Mouse (Mus musculus) embryonic facial prominence, embryonic 11.5 days (tissue): ENCODE measurements around the gene Brip1. TPM values are rescaled to one million over a fixed set of nuclear protein-coding genes. Genes with fewer than 3 reads are reported as not detected.

Experiments used
- ATAC-seq: fragments of 200-750 bp; cut with Nextera tagmentation; replicated peaks from 2 replicates; pipeline ENCODE4 v1.8.0; 2017; ENCODE audit warnings: low read depth; ENCODE audit not compliant: insufficient number of reproducible peaks, low FRiP score, low TSS enrichment
- DNase-seq: peaks from one replicate; pipeline ENCODE4 v3.0.0-alpha.2; 2015; ENCODE audit warnings: low spot score
- H3K27ac ChIP-seq: fragments of 300-500 bp; sonication (generic); replicated peaks from 2 replicates; pipeline ENCODE4 v1.5.1; 2014; ENCODE audit warnings: mild to moderate bottlenecking, low read depth, low read length, control low read depth
- H3K27me3 ChIP-seq: fragments of 300-500 bp; sonication (generic); 2 replicates; pipeline ENCODE4 v1.6.1; 2014; ENCODE audit warnings: mild to moderate bottlenecking, low read length, moderate library complexity, mixed read lengths; ENCODE audit not compliant: control insufficient read depth, insufficient read depth
- H3K36me3 ChIP-seq: fragments of 300-500 bp; sonication (generic); replicated peaks from 2 replicates; pipeline ENCODE4 v1.6.1; 2014; ENCODE audit warnings: low read depth, mild to moderate bottlenecking, low read length, moderate library complexity, mixed read lengths; ENCODE audit not compliant: control insufficient read depth, insufficient read depth
- H3K4me1 ChIP-seq: fragments of 300-500 bp; sonication (generic); 2 replicates; pipeline ENCODE4 v1.6.1; 2014; ENCODE audit warnings: low read length, mixed read lengths; ENCODE audit not compliant: control insufficient read depth, insufficient read depth
- H3K4me2 ChIP-seq: fragments of 300-500 bp; sonication (generic); 2 replicates; pipeline ENCODE4 v1.6.1; 2014; ENCODE audit warnings: low read depth, mild to moderate bottlenecking, control low read depth, low read length, moderate library complexity
- H3K4me3 ChIP-seq: fragments of 300-500 bp; sonication (generic); 2 replicates; pipeline ENCODE4 v1.5.1; 2014; ENCODE audit warnings: low read depth, low read length, control low read depth
- H3K9ac ChIP-seq: fragments of 300-500 bp; sonication (generic); replicated peaks from 2 replicates; pipeline ENCODE4 v1.6.1; 2014; ENCODE audit warnings: mild to moderate bottlenecking, control low read depth, low read length
- H3K9me3 ChIP-seq: fragments of 300-500 bp; sonication (generic); replicated peaks from 2 replicates; pipeline ENCODE4 v1.6.1; 2016; ENCODE audit warnings: mild to moderate bottlenecking, low read length, inconsistent platforms, mixed read lengths; ENCODE audit not compliant: control insufficient read depth
- WGBS: fragments of 180-500 bp; shearing (Covaris S2); extraction: QIAGEN DNeasy Blood & Tissue Kit; methylation state at CpG from one replicate; pipeline ENCODE4 v1.1.7; 2014; 5-methylcytosine and 5-hydroxymethylcytosine counted together
- polyA plus RNA-seq: library from polyadenylated mRNA; unstranded; fragments of >200 nt; fragmentation: Nextera tagmentation; extraction: Ambion mirVana; gene quantifications from 2 replicates; pipeline ENCODE4 v1.2.1, GENCODE M21; 2014

Gene Brip1
- polyA plus RNA-seq, 1 experiment from 2014 or later: 11.5 TPM

DNA sequence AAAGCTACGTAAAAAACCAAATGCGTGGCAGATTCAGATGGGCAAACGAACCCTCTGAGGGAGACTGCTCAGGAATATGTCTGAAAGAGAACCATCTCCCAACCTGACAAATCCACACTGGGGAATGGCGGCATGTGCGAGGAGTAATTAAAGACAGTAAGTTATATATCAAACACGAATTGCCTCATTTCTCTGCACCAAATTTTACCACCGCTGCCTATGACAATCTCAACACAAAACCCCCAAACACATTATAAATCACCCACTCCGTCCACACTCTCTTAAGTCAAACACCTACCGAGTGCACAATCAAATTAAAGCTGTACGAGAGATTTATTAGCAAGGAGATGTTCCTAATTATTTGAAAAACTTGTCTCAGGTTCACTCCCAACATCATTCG lies 184.8 kb downstream of the Brip1 start:
- no peaks in the 10 kb centered on the region for H3K4me1 ChIP-seq
- no peak overlapping the region for H3K9ac ChIP-seq
- no peaks in the 10 kb centered on the region for H3K36me3 ChIP-seq
- DNase-seq (no peak), ATAC-seq (no peak)
- WGBS: 83% methylated on average over 11 of the region's 11 CpGs
- no peaks in the 10 kb centered on the region for H3K27me3 ChIP-seq
- no peaks in the 10 kb centered on the region for H3K9me3 ChIP-seq
- no peak overlapping the region for H3K4me2 ChIP-seq
- H3K4me3 ChIP-seq: no peak overlapping the region
- H3K27ac ChIP-seq: no peak overlapping the region

DNA sequence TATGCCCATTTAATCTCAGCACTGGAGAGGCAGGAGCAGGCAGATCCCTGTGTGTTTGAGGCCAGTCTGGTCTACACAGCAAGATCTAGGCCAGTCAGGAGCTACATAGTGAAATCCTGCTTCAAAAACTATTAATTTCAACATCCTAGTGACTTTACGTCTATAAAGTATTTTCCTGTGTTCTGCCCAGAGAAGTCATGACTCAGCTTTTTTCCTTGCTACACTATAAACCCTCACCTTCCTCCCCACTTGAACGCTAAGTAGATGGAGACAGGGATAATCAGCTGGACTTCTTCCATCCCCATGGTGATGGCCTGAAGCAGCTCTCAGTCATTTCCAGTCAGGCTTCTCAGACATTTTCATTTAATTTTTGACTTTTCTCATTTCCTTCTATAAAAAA lies 187.9 kb downstream of the Brip1 start:
- Histone ChIP-seq H3K4me2 (no peak overlapping the region), H3K9me3 (no peaks in the 10 kb centered on the region), H3K27ac (no peak overlapping the region), H3K36me3 (no peaks in the 10 kb centered on the region), H3K4me1 (no peaks in the 10 kb centered on the region), H3K4me3 (no peak overlapping the region), H3K27me3 (no peaks in the 10 kb centered on the region), H3K9ac (no peak overlapping the region)
- DNase-seq (no peak), ATAC-seq (no peak)
- 84% methylated on average over 2 of the region's 2 CpGs for whole genome bisulfite sequencing

DNA sequence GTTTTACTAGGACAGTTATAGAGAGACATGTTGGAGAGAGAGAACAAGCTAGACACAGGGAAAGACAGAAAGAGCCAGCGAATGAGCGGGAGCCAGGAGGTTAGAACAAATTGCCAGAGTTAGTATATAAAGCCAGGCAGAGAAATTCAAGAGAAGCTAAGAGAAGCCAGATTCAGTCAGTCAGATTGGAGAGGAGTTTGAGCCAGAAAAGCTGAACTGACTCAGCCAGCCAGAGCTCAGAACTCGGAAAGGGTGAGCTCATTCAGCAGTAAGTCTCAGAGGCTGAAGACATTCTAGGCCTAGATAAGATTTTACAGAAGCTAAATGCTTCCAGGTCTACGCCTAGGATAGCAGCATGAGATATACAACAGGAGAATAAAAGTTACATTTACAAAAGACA lies 190.5 kb downstream of the Brip1 start:
- H3K4me2 ChIP-seq: no peak overlapping the region
- H3K9ac ChIP-seq: no peak overlapping the region
- no peak overlapping the region for H3K4me3 ChIP-seq
- no peaks in the 10 kb centered on the region for H3K27me3 ChIP-seq
- 86% methylated on average over 4 of the region's 4 CpGs for WGBS
- DNase-seq: no peak
- no peak for ATAC-seq
- no peak overlapping the region for H3K27ac ChIP-seq
- H3K9me3 ChIP-seq: no peaks in the 10 kb centered on the region
- no peaks in the 10 kb centered on the region for H3K4me1 ChIP-seq
- H3K36me3 ChIP-seq: no peaks in the 10 kb centered on the region

DNA sequence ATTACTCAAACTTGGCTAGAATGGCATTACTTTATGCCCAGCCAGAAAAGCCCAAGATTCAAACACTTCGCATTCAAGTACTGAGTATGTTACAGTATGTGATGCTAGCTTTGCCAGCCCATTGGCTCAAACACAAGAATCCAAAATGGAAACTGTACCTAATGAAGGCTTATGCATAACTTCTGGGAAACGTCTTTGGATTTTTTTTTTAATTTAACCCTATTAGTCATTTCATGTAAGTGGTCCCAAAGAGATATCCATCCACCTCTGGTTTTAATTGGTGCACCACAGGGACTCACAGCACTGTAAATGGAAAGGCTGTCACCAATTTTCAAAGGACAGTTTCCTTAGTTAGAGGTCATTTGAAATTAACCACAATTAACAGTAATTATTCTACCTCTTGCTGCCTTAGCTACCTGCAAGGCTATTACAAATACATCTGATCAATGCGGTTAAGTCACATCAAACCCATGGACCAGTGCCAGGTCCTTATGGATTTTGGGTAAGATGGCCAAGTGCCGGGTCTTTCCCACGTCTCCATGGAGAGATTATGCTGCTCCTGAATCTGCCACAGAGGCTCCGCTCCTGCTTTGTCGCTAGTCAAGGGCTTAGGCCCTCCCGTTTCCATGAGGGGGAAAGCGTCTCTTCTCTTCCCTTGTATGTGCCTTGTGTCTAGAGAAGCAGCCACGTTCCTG lies 192.6 kb downstream of the Brip1 start:
- H3K4me3 ChIP-seq: no peak overlapping the region
- ATAC-seq: no peak
- no peaks in the 10 kb centered on the region for H3K4me1 ChIP-seq
- H3K27ac ChIP-seq: no peak overlapping the region
- no peaks in the 10 kb centered on the region for H3K27me3 ChIP-seq
- no peak overlapping the region for H3K4me2 ChIP-seq
- H3K9ac ChIP-seq: no peak overlapping the region
- no peak for DNase-seq
- WGBS: 77% methylated on average over 10 of the region's 10 CpGs
- no peaks in the 10 kb centered on the region for H3K9me3 ChIP-seq
- no peaks in the 10 kb centered on the region for H3K36me3 ChIP-seq

Other genes with a start within 250 kb of the Brip1 start
- gene Ints2, start 56.4 kb upstream of the Brip1 start, polyA plus RNA-seq: 53.8 and 57.2 TPM in 2 replicates
- gene Med13, start 156.4 kb upstream of the Brip1 start, polyA plus RNA-seq: 12.1 and 13.2 TPM in 2 replicates